Mouse (Mus musculus) testis, adult 2 months (tissue): ENCODE data around the gene Myocd. TPM values are rescaled to one million over a fixed set of nuclear protein-coding genes. Genes with fewer than 3 reads are reported as not detected.

Source experiments
- H3K27ac ChIP-seq: fragments of 200-500 bp; 2 replicates; pipeline ENCODE4 v1.5.1; 2012; ENCODE audit warnings: low read depth, low read length; ENCODE audit not compliant: control insufficient read depth, insufficient read depth
- H3K27me3 ChIP-seq: fragments of 200-500 bp; 2 replicates; pipeline ENCODE4 v1.6.1; 2012; ENCODE audit warnings: mild to moderate bottlenecking, low read length, moderate library complexity; ENCODE audit not compliant: control insufficient read depth, insufficient read depth
- H3K36me3 ChIP-seq: fragments of 200-500 bp; 2 replicates; pipeline ENCODE4 v1.6.1; 2012; ENCODE audit warnings: mild to moderate bottlenecking, low read length; ENCODE audit not compliant: control insufficient read depth, insufficient read depth
- H3K4me1 ChIP-seq: fragments of 200-500 bp; 2 replicates; pipeline ENCODE4 v1.6.1; 2012; ENCODE audit warnings: low read length; ENCODE audit not compliant: control insufficient read depth, insufficient read depth
- H3K4me3 ChIP-seq: fragments of 200-500 bp; 2 replicates; pipeline ENCODE4 v1.5.1; 2012; ENCODE audit warnings: low read depth, mild to moderate bottlenecking, low read length, moderate library complexity, mixed read lengths; ENCODE audit not compliant: control insufficient read depth
- CTCF ChIP-seq: fragments of 200-500 bp; IDR thresholded peaks from 2 replicates; pipeline ENCODE4 v1.5.1; 2012; ENCODE audit warnings: low read depth, mild to moderate bottlenecking, inconsistent platforms, low read length, moderate library complexity; ENCODE audit not compliant: control insufficient read depth, insufficient read depth, insufficient replicate concordance
- POLR2A ChIP-seq: fragments of 200-500 bp; IDR thresholded peaks from 2 replicates; pipeline ENCODE4 v1.6.1; 2012; ENCODE audit warnings: low read depth, mild to moderate bottlenecking, inconsistent platforms, low read length, moderate library complexity; ENCODE audit not compliant: control insufficient read depth
- polyA plus RNA-seq: library from polyadenylated mRNA; depleted of rRNA; stranded (reverse); fragments of >200 nt; gene quantifications from 2 replicates; pipeline ENCODE4 v1.2.3, GENCODE M21; 2012

Gene Myocd
- polyA plus RNA-seq, 1 experiment: 0.43 TPM

DNA sequence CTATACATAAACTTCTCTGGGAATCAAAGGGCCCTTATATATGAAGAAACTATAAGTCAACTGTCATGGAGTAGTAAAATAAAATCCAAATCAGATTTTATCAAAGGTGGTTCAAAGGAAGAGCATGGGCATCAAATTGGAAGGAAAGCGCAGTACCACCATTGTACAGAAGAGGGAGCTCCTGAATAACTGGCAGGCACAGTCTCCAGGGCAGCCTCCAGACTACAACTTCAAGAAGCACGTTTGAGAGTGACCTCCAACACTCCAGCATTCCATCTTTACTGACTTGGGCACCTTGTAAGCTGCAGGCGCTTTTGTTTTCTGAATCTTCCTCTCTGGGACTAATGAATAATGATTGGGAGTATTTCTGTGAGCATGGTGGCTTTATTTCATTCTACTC, 72.5 kb downstream of the Myocd start:
- Histone ChIP-seq H3K4me3 (no peak overlapping the region), H3K4me1 (no peaks in the 10 kb centered on the region), H3K27me3 (no peaks in the 10 kb centered on the region), H3K36me3 (no peaks in the 10 kb centered on the region), H3K27ac (no peak overlapping the region)
- TF ChIP-seq CTCF (peak; percentile 64; the same call in 1 of the 2 replicates), POLR2A (no peak)

DNA sequence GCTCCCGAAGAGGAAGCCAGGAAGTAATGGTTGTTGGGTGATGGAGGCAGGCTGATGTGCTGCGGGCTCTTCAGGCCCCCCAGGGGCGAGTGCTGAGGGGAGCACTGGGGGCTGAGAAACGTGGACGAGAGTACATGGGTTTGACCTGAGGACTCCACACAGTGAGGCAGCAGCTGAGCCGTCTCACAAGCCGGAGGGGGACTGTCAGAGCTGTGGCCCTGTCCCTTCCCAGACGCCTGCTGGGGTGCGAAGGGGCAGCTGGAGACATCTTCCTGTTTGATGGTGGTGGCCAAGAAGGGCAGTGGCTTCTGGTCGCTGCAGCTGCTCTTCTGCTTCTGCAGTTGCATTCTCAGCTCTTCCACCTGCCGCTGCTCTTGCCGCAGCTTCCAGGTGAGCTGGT, 82.8 kb downstream of the Myocd start:
- Histone ChIP-seq H3K4me1 (peaks cover 4% of the 10 kb centered on the region; the same call in 1 of the 2 replicates), H3K27me3 (no peaks in the 10 kb centered on the region), H3K27ac (no peak overlapping the region), H3K36me3 (no peaks in the 10 kb centered on the region), H3K4me3 (peak overlapping the region; percentile 22)
- TF ChIP-seq POLR2A: no peak
- no peak for TF ChIP-seq CTCF

DNA sequence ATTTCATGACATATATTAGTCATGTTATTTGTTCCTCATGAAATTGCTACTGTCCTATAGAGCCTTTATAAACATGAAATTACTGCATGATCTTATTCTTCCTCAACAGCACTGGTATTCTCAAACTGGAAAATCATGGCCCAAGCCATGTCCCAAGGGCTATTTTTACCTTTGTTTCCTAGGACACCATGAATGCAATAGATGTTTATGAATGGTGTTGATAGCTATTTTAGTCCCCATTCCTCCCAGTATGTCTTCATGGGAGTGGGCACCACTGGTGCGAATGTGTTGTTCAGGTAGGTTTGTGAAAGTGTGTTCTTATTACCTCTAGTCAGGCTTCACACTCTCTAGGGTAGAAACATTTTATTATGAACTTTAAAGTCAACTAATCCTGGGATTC, 84.7 kb downstream of the Myocd start:
- Histone ChIP-seq H3K27ac (no peak overlapping the region), H3K4me1 (peaks cover 4% of the 10 kb centered on the region; the same call in 1 of the 2 replicates), H3K4me3 (no peak overlapping the region), H3K36me3 (no peaks in the 10 kb centered on the region), H3K27me3 (no peaks in the 10 kb centered on the region)
- TF ChIP-seq POLR2A: no peak
- TF ChIP-seq CTCF: no peak

DNA sequence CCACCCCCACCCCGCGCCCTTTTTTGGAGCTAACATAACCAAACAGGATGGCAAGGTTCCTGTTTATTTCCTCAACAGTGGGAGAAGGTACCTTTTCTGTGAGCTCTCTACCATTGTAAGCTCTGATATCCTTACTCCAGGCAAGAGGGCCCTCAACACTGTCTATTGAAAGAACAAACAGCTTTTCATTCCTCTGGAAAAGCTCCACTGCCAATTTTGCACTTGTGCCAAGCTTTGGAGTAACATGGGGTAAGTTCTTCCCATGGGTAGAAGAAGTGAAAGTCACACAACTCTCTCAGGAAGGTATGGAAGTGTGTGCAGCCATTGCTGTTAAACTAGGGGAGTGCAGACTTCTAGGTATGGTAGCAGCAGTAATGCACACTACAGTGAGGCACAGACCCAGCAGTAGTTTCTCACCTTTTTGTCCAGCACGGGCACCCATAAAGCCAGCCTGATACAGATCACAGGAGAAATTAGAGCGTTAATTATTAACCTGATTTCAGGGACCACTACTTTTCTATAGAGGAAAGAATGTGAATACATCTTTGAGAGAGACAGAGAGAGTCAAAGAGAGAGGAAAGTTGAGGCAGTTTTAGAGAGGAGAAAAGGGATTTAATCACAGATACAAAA, 99.6 kb downstream of the Myocd start:
- H3K27ac ChIP-seq: no peak overlapping the region
- TF ChIP-seq POLR2A: no peak
- TF ChIP-seq CTCF: no peak
- no peaks in the 10 kb centered on the region for H3K36me3 ChIP-seq
- H3K4me3 ChIP-seq: no peak overlapping the region
- H3K4me1 ChIP-seq: no peaks in the 10 kb centered on the region
- no peaks in the 10 kb centered on the region for H3K27me3 ChIP-seq

DNA sequence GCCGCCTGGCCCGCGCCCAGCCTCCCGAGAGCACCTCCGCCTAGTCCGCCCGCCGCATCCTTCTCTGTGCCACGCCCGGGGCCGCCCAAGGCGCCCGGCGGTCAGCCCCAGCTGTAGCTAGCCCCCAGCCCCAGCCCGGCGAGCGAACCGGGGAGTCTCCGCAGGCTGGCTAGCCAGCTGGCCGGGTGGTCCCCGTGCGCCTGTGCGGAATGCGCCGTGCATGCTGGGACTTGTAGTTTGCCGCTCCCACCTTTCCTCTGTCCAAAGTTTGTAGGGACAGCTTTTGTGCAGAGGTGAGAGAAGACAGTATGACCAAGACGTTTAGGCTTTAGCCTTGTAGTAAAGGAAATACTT, 107.0 kb downstream of the Myocd start, which contains the start of gene Arhgap44:
Arhgap44 (minus strand) TSS at position 195 of the 354 bp plus-strand sequence.
- Histone ChIP-seq H3K27ac (0 out of 2 replicates have a peak within 1 kb of the TSS, but pooled peaks have one; percentile 28), H3K27me3 (no peaks in the 10 kb centered on the region; the same call in 1 of the 2 replicates)
- TF ChIP-seq CTCF (no peak), POLR2A (no peak)

DNA sequence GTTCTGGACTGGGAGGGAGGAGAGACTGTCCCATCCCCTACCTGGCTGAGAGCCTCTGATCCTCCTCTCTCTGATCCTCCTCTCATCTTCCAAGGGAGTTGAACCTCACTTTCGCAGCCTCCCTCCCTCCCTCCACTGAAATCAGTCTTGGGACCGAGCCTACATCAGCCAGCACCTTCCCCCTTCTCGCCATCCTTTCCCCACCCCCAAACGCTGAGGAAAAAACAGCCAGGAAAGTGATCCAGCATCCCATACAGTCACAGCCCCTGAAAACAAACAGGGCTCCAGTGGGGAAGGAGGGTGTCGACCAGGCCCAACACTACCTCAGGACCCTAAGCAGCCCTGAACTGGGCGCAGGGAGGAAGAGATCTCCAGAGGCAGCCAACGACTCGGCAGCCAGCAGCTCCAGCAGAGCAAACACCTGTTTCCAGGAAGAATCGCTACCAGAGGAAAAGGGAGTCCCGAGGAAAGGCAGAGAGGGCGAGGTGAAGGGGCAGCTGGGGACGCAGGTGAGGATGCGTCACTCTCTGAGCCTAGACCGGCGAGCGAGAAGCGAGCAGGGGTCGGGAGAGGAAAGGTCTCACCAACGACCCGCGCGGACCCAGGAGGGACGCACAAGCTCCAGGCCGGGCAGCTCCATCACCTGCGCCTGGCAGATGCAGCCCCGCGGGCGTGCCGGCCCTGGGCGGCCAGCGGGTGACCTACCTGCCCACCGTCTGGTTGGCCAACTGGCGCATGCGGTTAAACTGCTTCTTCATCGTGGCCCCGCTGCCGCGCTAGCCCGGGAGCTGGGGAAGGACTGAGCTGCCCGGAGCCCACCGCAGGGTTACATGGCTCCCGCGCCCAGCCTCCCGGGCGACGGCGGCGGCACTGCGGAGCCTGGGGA, 107.7 kb downstream of the Myocd start:
- TF ChIP-seq CTCF (no peak), POLR2A (no peak)
- Histone ChIP-seq H3K4me3 (peak overlapping the region; percentile 93), H3K27me3 (no peaks in the 10 kb centered on the region; the same call in 1 of the 2 replicates), H3K27ac (0 out of 2 replicates have a peak overlapping the region, but pooled peaks have one; percentile 28), H3K36me3 (no peaks in the 10 kb centered on the region), H3K4me1 (peaks cover 21% of the 10 kb centered on the region)

More for the DNA sequence above, 107.0 kb downstream of the Myocd start, which contains the start of gene Arhgap44:
- peak within 1 kb of the TSS; percentile 93 for H3K4me3 ChIP-seq
- no peaks in the 10 kb centered on the region for H3K36me3 ChIP-seq
- peaks cover 15% of the 10 kb centered on the region for H3K4me1 ChIP-seq
